Mouse (Mus musculus) liver, adult 2 months (tissue): ENCODE results near the gene Gm37419.

Experiments used
- CTCF ChIP-seq: fragments of 200-500 bp; IDR thresholded peaks from 2 replicates; pipeline ENCODE4 v1.5.1; 2011; ENCODE audit warnings: low read depth, low read length, control low read depth
- POLR2A ChIP-seq: fragments of 200-500 bp; IDR thresholded peaks from 2 replicates; pipeline ENCODE4 v1.6.1; 2011; ENCODE audit warnings: low read length, control low read depth; ENCODE audit not compliant: insufficient read depth; ENCODE audit errors: extremely low read depth

GRCm38 (mm10) chr16:24029965-24030672, 41.8 kb downstream of the Gm37419 start:
- TF ChIP-seq CTCF (no peak), POLR2A (no peak)
